Mouse (Mus musculus): Measurements from ENCODE around the gene Ghitm. TPM values are rescaled to one million over a fixed set of nuclear protein-coding genes. Genes with fewer than 3 reads are reported as not detected.

Ghitm gene
- polyA plus RNA-seq, 1 experiment from 2014 or later, result 206 TPM

DNA sequence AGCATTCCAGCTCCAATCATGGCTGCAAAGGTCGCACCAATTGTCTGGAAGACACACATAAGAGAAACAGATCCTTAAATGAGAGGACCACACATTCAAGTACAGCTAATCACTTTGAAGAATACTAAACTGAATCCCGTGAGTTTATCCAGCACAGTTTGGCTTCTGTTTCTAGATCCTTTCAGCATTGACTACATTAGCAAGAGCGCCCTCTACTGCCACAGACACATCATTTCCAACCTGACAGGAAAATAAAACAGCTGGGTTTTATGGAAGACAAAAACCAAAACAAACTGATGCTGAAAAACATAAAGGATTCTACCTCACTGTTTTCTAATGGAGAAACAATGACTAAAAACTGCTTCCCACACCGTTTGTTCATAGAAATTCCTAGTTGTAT, 7.4 kb downstream of the Ghitm start:
- 57% methylated on average over 4 of the region's 4 CpGs for WGBS
- peaks cover 95% of the 10 kb centered on the region for H3K36me3 ChIP-seq (replicated peaks)
- H3K27me3 ChIP-seq (ENCODE audit: poor library complexity, severe bottlenecking), result no peaks in the 10 kb centered on the region
- no peak overlapping the region for H3K27ac ChIP-seq
- no peaks in the 10 kb centered on the region for H3K9me3 ChIP-seq
- no peak for DNase-seq (ENCODE audit: extremely low spot score, low spot score)
- H3K4me1 ChIP-seq, result no peaks in the 10 kb centered on the region
- no peak overlapping the region for H3K4me3 ChIP-seq

- DNase-seq (ENCODE audit: extremely low spot score, low spot score), result no peak
- Histone ChIP-seq H3K9me3 (no peaks in the 10 kb centered on the region), H3K4me3 (no peak overlapping the region), H3K36me3 (replicated peaks) (peaks cover 51% of the 10 kb centered on the region), H3K4me1 (no peaks in the 10 kb centered on the region), H3K27me3 (ENCODE audit: poor library complexity, severe bottlenecking) (no peaks in the 10 kb centered on the region), H3K27ac (no peak overlapping the region)
- WGBS, result 98% methylated on average over 4 of the region's 4 CpGs
These were observed 15.8 kb downstream of the Ghitm start for GRCm38 (mm10) chr14:37119233-37119632.

DNA sequence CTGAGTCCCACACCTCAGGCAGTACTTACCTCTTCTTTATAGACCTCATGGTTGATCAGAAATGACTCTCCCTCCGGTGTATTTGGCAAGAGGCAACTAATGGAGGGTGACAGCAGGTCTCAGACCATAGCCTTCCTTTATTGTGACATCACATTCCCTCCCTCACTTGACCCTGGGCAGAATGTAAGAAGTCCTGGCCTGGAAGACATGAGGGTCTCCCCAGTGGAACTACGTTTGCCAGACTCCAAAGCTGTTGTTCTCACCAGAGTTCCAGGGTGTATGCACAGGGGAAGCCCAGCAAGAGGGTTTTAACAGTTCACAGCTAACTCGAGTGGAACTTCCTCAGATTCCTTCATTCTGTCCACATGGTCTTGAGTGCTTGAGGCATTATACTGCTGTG, 21.1 kb downstream of the Ghitm start, which contains the start of gene 2610528A11Rik:
Gene 2610528A11Rik (minus strand): TSS at position 101 of the 400 bp plus-strand sequence.
- H3K27ac ChIP-seq, result no peak within 1 kb of the TSS
- no peak within 1 kb of the TSS for H3K4me3 ChIP-seq
- H3K27me3 ChIP-seq (ENCODE audit: poor library complexity, severe bottlenecking), result no peaks in the 10 kb centered on the region
- DNase-seq (ENCODE audit: extremely low spot score, low spot score), result no peak
- H3K9me3 ChIP-seq, result no peaks in the 10 kb centered on the region
- H3K4me1 ChIP-seq, result no peaks in the 10 kb centered on the region
- H3K36me3 ChIP-seq (replicated peaks), result peaks cover 4% of the 10 kb centered on the region; the same call in 1 of the 2 replicates
- 72% methylated on average over 3 of the region's 3 CpGs for WGBS

DNA sequence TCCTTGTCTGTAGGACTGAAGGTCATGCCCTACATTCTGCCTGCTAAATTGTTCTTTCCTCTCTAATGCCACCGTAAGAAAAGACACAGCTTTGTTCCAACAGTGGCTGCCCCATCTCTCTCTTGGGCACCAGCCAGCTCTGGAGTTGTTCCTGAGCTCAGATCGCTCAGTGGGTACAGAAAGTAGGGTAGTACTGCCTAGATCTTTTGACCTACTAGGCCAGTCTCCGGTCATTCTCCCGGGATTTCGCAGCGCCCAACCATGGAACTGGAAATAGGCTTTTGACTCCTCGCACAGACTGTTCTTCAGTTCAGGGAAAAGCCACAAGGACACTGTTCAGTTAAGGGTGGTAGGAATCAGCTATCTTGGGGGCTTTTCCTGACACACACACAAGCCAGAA, 22.1 kb downstream of the Ghitm start:
- no peaks in the 10 kb centered on the region for H3K36me3 ChIP-seq (replicated peaks)
- 93% methylated on average over 7 of the region's 7 CpGs for WGBS
- no peaks in the 10 kb centered on the region for H3K4me1 ChIP-seq
- no peak overlapping the region for H3K27ac ChIP-seq
- DNase-seq (ENCODE audit: extremely low spot score, low spot score), result no peak
- no peaks in the 10 kb centered on the region for H3K27me3 ChIP-seq (ENCODE audit: poor library complexity, severe bottlenecking)
- H3K4me3 ChIP-seq, result no peak overlapping the region
- no peaks in the 10 kb centered on the region for H3K9me3 ChIP-seq

DNA sequence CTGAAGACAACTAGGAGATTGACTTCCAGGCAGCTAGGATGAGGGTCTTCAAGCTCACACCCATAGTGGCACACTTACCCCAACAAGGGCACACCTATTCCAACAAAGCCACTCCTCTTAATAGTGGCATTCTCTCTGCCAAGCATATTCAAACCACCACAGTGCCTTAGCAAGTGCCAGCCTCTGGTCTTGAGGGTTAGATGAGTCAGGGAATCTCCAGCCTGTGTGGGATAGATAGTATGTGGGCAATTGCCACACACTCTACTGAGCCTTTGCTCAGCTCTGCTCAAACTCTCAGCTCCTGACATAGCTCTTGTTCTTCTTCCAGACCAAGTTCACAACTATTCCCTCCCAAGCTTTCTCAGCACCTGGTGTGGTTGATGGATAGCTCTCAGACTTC, 23.7 kb downstream of the Ghitm start:
- no peak for DNase-seq (ENCODE audit: extremely low spot score, low spot score)
- no peak overlapping the region for H3K27ac ChIP-seq
- H3K27me3 ChIP-seq (ENCODE audit: poor library complexity, severe bottlenecking), result no peaks in the 10 kb centered on the region
- H3K4me1 ChIP-seq, result no peaks in the 10 kb centered on the region
- H3K36me3 ChIP-seq (replicated peaks), result no peaks in the 10 kb centered on the region
- H3K4me3 ChIP-seq, result no peak overlapping the region
- H3K9me3 ChIP-seq, result no peaks in the 10 kb centered on the region

DNA sequence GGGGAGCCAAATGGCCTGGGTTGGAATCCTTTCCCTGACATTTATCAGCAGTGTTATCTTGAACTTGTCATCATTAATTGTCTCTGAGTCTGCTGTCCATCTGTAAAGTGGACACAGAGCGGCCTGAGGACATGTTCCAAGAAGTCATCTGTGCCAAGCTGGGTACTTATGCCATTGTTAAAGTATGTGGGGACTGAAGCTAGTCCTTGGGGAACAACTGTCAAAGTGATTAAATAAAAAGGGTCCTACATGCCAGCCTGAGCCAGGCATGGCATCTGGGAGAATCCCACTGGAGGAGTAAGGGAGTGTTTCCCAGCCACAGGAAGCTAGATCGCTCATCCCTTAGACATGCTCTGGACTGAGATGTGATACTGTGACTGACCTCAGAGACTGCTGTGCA, 24.6 kb downstream of the Ghitm start:
- no peaks in the 10 kb centered on the region for H3K9me3 ChIP-seq
- H3K4me1 ChIP-seq, result no peaks in the 10 kb centered on the region
- 91% methylated on average over 2 of the region's 2 CpGs for WGBS
- DNase-seq (ENCODE audit: extremely low spot score, low spot score), result no peak
- H3K36me3 ChIP-seq (replicated peaks), result no peaks in the 10 kb centered on the region
- no peak overlapping the region for H3K4me3 ChIP-seq
- H3K27me3 ChIP-seq (ENCODE audit: poor library complexity, severe bottlenecking), result no peaks in the 10 kb centered on the region
- no peak overlapping the region for H3K27ac ChIP-seq

DNA sequence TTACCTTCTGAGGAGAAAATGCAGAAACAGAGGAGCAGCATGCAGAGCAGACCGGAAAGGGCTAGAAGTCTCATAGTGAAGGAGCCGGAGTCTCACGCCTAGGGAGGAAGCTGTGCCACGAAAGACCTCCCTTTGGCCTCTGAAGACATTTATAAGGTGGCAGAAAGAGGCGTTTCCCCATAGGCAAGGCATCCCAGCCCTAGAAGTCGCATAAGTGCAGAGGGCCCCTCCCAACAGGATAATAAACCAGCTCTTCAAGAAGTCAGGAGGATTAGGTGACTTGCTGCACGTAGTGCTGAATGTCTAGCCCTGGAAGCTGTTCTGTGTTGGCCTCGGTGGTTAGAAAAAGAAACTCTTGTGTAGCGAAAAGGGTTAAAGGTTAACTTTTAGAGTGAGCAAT, 25.1 kb downstream of the Ghitm start:
- 78% methylated on average over 9 of the region's 9 CpGs for WGBS
- Histone ChIP-seq H3K27ac (no peak overlapping the region), H3K27me3 (ENCODE audit: poor library complexity, severe bottlenecking) (no peaks in the 10 kb centered on the region), H3K4me1 (no peaks in the 10 kb centered on the region), H3K36me3 (replicated peaks) (no peaks in the 10 kb centered on the region), H3K9me3 (no peaks in the 10 kb centered on the region), H3K4me3 (no peak overlapping the region)
- DNase-seq (ENCODE audit: extremely low spot score, low spot score), result no peak

DNA sequence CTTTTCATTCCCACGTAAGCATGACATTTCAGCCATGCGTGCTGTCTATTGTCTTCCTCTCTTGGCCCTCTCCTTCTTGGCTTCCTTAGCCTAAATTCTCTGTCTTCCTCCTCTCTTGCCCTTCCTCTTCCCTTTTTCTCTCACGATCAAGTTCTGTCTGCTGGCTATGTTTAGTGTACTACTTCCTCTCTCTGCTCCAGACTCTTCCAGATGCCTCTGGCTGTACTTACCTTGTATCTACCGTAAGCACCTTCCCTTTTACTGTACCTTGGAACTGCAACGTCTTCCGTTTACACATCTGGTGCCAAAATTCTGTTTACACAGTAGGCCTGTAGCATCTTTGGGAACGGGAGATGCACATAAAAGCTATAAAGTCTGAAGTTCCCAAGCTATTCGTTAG, 25.6 kb downstream of the Ghitm start:
- H3K4me1 ChIP-seq, result no peaks in the 10 kb centered on the region
- H3K27ac ChIP-seq, result no peak overlapping the region
- DNase-seq (ENCODE audit: extremely low spot score, low spot score), result no peak
- no peaks in the 10 kb centered on the region for H3K9me3 ChIP-seq
- H3K36me3 ChIP-seq (replicated peaks), result no peaks in the 10 kb centered on the region
- H3K4me3 ChIP-seq, result no peak overlapping the region
- 90% methylated on average over 8 of the region's 8 CpGs for WGBS
- H3K27me3 ChIP-seq (ENCODE audit: poor library complexity, severe bottlenecking), result no peaks in the 10 kb centered on the region

- WGBS, result 57% methylated on average over 7 of the region's 7 CpGs
- no peak overlapping the region for H3K27ac ChIP-seq
- no peak for DNase-seq (ENCODE audit: extremely low spot score, low spot score)
These were observed 29.2 kb downstream of the Ghitm start for GRCm38 (mm10) chr14:37105846-37106245.

GRCm38 (mm10) chr14:37104747-37105146, 30.3 kb downstream of the Ghitm start:
- no peaks in the 10 kb centered on the region for H3K4me1 ChIP-seq

More at GRCm38 (mm10) chr14:37105846-37106245, 29.2 kb downstream of the Ghitm start:
- Histone ChIP-seq H3K36me3 (replicated peaks) (no peaks in the 10 kb centered on the region), H3K27me3 (ENCODE audit: poor library complexity, severe bottlenecking) (peaks cover 7% of the 10 kb centered on the region), H3K4me3 (no peak overlapping the region), H3K9me3 (no peaks in the 10 kb centered on the region), H3K4me1 (no peaks in the 10 kb centered on the region)

GRCm38 (mm10) chr14:37102484-37102883, 32.6 kb downstream of the Ghitm start:
- H3K27me3 ChIP-seq (ENCODE audit: poor library complexity, severe bottlenecking), result peaks cover 41% of the 10 kb centered on the region
- H3K27ac ChIP-seq, result no peak overlapping the region
- 83% methylated on average over 3 of the region's 3 CpGs for WGBS
- H3K4me1 ChIP-seq, result peaks cover 15% of the 10 kb centered on the region
- no peaks in the 10 kb centered on the region for H3K36me3 ChIP-seq (replicated peaks)
- no peak overlapping the region for H3K4me3 ChIP-seq
- DNase-seq (ENCODE audit: extremely low spot score, low spot score), result no peak
- H3K9me3 ChIP-seq, result no peaks in the 10 kb centered on the region

More at GRCm38 (mm10) chr14:37104747-37105146, 30.3 kb downstream of the Ghitm start:
- DNase-seq (ENCODE audit: extremely low spot score, low spot score), result no peak
- 77% methylated on average over 5 of the region's 5 CpGs for WGBS
- H3K4me3 ChIP-seq, result no peak overlapping the region
- H3K36me3 ChIP-seq (replicated peaks), result no peaks in the 10 kb centered on the region
- H3K9me3 ChIP-seq, result no peaks in the 10 kb centered on the region
- peaks cover 18% of the 10 kb centered on the region for H3K27me3 ChIP-seq (ENCODE audit: poor library complexity, severe bottlenecking)
- H3K27ac ChIP-seq, result no peak overlapping the region

- DNase-seq (ENCODE audit: extremely low spot score, low spot score), result no peak
- H3K27ac ChIP-seq, result no peak overlapping the region
- no peak overlapping the region for H3K4me3 ChIP-seq
- H3K36me3 ChIP-seq (replicated peaks), result no peaks in the 10 kb centered on the region
- peaks cover 15% of the 10 kb centered on the region for H3K4me1 ChIP-seq
- peaks cover 50% of the 10 kb centered on the region for H3K27me3 ChIP-seq (ENCODE audit: poor library complexity, severe bottlenecking)
- WGBS, result 77% methylated on average over 5 of the region's 5 CpGs
- no peaks in the 10 kb centered on the region for H3K9me3 ChIP-seq
These were observed 33.5 kb downstream of the Ghitm start for GRCm38 (mm10) chr14:37101531-37101930.

GRCm38 (mm10) chr14:37097956-37098530, 37.0 kb downstream of the Ghitm start, which contains the start of gene Cdhr1:
TSS of gene Cdhr1 (minus strand) at chr14:37098347.
- H3K4me1 ChIP-seq, result peaks cover 15% of the 10 kb centered on the region
- under 1% methylated on average over 30 of the region's 30 CpGs for WGBS
- no peaks in the 10 kb centered on the region for H3K9me3 ChIP-seq
- H3K27me3 ChIP-seq (ENCODE audit: poor library complexity, severe bottlenecking), result peaks cover 75% of the 10 kb centered on the region
- DNase-seq (ENCODE audit: extremely low spot score, low spot score), result peak; percentile 56
- peak within 1 kb of the TSS; percentile 51 for H3K4me3 ChIP-seq
- peak within 1 kb of the TSS; percentile 60; the same call in 1 of the 2 replicates for H3K27ac ChIP-seq
- no peaks in the 10 kb centered on the region for H3K36me3 ChIP-seq (replicated peaks)

DNA sequence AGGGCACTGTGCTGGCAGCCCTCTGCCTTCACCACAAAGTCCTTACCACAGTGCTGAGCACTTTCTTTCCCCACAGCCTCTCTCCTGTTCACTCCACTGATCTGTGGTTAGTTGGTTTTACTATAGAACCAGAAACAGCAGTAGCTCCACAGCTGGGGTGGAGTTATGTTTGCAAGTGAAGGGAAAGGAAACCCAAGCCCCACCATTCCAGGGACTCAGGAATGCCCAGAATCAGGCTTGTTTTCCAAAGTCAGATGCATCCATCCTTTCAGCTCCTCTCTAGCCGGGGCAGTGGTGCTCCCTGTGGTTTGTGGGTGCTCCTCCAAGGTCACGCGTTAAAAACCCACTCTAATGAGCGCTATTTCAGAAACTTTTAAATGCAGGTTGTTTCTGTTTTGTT, 39.5 kb downstream of the Ghitm start:
- H3K4me3 ChIP-seq, result no peak overlapping the region
- WGBS, result 82% methylated on average over 4 of the region's 4 CpGs

More for the DNA sequence above, 39.5 kb downstream of the Ghitm start:
- Histone ChIP-seq H3K36me3 (replicated peaks) (no peaks in the 10 kb centered on the region), H3K4me1 (peaks cover 15% of the 10 kb centered on the region), H3K9me3 (no peaks in the 10 kb centered on the region), H3K27me3 (ENCODE audit: poor library complexity, severe bottlenecking) (peaks cover 65% of the 10 kb centered on the region), H3K27ac (no peak overlapping the region)
- no peak for DNase-seq (ENCODE audit: extremely low spot score, low spot score)

Measured in forebrain, embryonic 10.5 days (tissue).